Mouse (Mus musculus) liver, embryonic 12.5 days (tissue): ENCODE measurements around the gene Pdcl. TPM values are rescaled to one million over a fixed set of nuclear protein-coding genes. Genes with fewer than 3 reads are reported as not detected.

Source experiments
- polyA plus RNA-seq: library from polyadenylated mRNA; unstranded; fragments of >200 nt; fragmentation: Nextera tagmentation; extraction: Ambion mirVana; gene quantifications from 2 replicates; pipeline ENCODE4 v1.2.1, GENCODE M21; 2016

Pdcl gene
- polyA plus RNA-seq, 1 experiment from 2014 or later: 16.1 TPM

Other genes starting within 250 kb of the Pdcl start
- not detected in 2 replicates for gene Olfr362, start 241.4 kb downstream of the Pdcl start, polyA plus RNA-seq
- gene Olfr364-ps1, start 220.0 kb downstream of the Pdcl start, polyA plus RNA-seq: not detected in 2 replicates
- not detected in 2 replicates for gene Olfr365, start 171.1 kb downstream of the Pdcl start, polyA plus RNA-seq
- gene Olfr366, start 147.8 kb downstream of the Pdcl start, polyA plus RNA-seq: not detected in 2 replicates
- gene Olfr368, start 32.8 kb downstream of the Pdcl start, polyA plus RNA-seq: not detected in 2 replicates
- gene Rc3h2, start 63.6 kb upstream of the Pdcl start, polyA plus RNA-seq: 7.0 and 7.7 TPM in 2 replicates
- gene Zbtb26, start 83.8 kb upstream of the Pdcl start, polyA plus RNA-seq: 3.3 and 3.4 TPM in 2 replicates
- 3.3 and 3.6 TPM in 2 replicates for gene Zbtb6, start 83.8 kb upstream of the Pdcl start, polyA plus RNA-seq
- gene Rabgap1, start 83.9 kb upstream of the Pdcl start, polyA plus RNA-seq: 13.4 and 13.9 TPM in 2 replicates
- 0.26 and 0.28 TPM in 2 replicates for gene Gpr21, start 157.0 kb upstream of the Pdcl start, polyA plus RNA-seq